Mouse (Mus musculus): ENCODE data around the gene Kif5c.

The Kif5c gene

DNA sequence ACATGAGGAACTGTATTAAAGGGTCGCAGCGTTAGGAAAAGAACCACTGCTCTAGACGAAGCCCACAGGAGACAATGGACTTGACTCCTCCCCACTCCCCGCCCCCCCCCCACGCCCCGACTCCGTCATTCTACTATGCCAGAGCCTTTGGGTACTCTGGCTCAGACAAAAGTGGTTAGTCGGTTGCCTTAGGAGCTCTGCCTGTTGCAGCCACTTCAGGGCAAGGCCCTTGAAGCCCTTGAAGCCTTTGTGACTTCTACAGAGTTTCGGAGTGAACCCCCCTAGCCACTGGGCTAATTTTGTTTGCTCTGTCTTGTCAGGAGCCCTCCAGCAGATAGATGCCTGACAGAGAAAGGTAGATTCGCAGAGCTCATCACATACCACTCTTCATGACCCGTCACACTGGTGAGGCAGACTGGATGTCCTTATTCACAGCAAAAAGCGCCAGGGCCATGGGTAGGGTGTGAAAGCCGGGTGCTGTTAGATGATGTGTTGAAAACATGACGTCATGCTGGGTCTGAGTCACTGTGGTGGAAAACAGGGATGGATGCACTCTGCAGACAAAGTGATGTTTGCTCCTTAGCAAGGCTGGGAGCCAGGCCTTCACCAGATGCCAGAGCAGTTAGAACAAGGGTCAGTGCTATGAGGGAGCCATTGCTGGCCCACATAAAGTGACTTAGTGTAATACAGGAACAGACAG is 178.5 kb downstream of the Kif5c start:
- no peak for DNase-seq

GRCm38 (mm10) chr2:49804448-49804847 is 185.3 kb downstream of the Kif5c start:
- no peak for DNase-seq

DNA sequence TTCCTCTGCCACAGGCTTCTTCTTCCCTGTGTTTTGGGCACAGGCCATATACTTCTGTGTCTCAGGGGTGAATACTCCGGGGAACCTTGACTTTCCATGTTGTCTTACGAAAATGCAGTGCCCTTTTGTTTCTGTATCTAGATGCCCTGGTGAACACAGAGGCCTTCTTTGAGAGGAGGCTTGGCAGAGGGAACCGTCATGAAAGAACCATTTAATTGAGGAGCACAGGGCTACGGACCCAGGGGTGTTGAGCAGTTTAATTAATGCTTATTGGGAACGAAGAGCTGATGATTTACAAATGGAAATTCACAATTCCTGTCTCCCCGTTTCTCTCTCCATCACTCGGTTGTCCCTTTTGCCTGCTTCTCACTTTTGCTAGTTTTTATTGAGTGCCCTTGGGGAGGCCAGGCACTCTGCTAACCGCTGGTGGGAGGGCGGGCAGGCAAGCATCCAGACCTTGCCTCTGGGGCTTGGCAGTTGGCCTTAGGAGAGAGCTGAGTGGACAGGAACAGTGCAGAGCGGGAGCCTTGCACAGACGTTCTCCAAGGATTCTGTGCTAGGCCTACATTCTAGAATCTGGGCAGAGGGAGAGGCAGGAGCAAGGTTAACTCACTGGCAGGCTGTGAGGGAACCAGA is 186.8 kb downstream of the Kif5c start:
- DNase-seq = no peak

- DNase-seq = no peak
Observed at GRCm38 (mm10) chr2:49809496-49809895, 190.4 kb downstream of the Kif5c start.

DNA sequence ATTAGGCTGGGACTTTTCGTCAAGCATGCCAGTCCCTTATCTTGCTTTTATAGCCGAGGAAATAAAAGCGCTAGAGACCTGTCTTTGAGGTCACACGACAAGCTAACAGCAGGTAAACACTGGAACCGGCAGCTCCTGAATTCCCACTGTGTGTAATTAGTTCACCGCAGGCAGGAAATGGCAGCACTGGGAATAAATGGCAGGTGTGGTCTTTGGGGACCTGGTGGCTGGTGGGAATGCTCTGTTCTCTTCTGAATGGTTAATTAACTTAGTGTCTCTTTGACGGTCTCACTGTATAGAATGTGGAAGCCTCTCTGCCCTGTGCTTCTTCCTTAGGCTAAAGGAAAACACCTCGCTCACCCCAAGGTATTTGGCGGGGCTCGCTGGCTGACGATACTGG is 192.3 kb downstream of the Kif5c start:
- DNase-seq = no peak

GRCm38 (mm10) chr2:49811871-49812363 is 192.8 kb downstream of the Kif5c start:
- DNase-seq = no peak

- no peak for DNase-seq
Observed at GRCm38 (mm10) chr2:49813151-49813550, 194.1 kb downstream of the Kif5c start.

- DNase-seq = no peak
Observed at GRCm38 (mm10) chr2:49814011-49814410, 194.9 kb downstream of the Kif5c start.

DNA sequence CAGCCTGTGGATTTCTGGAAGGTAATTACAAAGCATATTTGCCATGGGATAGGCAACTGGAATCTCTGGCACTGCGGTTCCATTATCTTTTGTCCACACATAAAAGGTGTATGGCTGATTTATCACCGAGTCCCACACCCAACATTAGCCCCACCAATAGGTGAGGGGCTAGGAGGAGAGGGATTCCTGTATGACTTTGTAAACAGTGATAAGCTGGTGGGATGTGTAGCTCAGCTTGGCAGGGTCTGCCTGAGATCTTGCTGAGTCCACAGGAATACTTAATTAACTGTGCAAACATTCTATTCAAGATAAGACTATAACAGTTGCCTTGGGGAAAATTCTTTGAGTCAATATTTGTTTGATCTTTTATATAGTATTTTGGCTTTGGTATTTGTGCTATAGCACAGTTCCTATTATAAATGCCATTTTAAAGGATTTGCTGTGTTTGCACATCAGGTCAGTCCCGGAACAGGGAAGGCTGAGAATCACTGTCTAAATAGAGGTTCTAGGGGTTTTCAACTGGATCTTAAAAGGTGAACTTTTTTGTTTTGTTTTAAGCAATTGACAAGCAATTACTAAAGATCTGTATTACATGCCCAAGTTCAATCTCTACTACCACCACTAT is 196.7 kb downstream of the Kif5c start:
- no peak for DNase-seq

DNA sequence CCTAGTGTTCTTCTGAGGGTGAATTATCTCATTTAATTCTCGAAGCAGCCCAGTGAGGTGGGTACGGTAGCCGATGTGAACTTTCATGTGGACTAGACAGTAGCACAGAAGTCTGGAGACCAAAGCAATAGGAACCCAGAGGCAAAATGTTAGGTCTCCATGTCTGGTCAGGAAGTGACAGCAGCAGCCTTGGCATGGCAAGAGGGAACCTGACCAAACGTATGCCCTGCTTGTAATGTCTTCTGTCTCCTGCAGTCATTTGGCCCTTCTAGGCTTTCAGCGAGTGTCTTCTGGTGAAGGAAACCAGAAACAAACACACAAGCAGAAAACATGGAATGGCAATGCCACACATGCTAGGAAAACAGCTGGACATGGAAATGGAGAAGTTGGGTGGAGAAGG is 197.5 kb downstream of the Kif5c start:
- DNase-seq = no peak

- no peak for DNase-seq
Observed at GRCm38 (mm10) chr2:49817151-49817550, 198.1 kb downstream of the Kif5c start.

- no peak for DNase-seq
Observed at GRCm38 (mm10) chr2:49818126-49818525, 199.0 kb downstream of the Kif5c start.

DNA sequence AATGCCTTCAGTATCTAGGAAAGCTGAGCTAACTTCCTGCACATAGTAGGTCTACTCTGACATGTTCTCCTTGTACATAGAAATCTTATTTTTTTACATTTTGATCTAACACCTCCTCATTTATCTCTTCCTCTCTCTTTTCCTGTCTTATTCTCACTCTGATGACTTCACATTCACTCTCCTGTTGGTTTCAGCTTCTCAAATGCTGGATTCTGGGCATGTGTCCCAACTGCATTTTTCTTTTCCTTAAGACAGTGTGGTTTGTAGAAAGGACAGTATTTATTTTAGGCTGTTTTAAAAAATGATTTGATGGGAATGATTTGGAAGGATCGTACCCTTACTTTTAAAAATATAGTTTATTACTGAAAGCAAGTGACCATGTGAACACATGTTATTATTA is 203.2 kb downstream of the Kif5c start:
- DNase-seq = no peak
